ENCODE assay signal across 15 mouse cellular contexts in the genomic region with DNA sequence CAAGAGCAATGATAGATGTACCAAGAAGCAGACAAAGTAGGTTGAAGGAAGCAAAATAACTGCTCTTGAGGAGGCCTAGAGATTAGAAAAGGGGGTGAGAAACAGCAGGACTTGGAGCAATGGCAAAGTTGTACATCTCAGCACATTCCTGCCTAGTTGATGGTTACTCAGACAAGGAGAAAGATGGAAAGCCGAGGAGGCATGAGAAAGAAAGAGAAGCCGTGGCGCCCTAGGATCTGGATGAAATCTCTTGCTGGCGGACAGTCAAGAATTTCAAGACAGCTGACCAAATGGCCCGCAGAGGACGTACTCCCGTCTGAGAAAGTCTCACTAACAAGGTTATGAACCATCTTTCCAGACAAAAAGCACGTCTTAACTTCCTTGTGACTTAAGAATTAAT.
A peak's percentile ranks its signal among the peaks of the same experiment; 100 is the strongest.
DNase-seq lines count a peak whose midpoint lies in the region; ATAC-seq and TF ChIP-seq lines count a peak whose summit lies in the region.
"Had no signal": no experiment of that assay in that cellular context is flagged by ENCODE, and none has a peak within 500 bp of the region (broad histone marks: within the 10 kb centered on the region; RNA-seq: fewer than 3 reads in every experiment).

No protein-coding gene starts in this region.

- no peak overlapping the region for H3K4me3 ChIP-seq in left cerebral cortex, adult 2 months
- H3K4me3 ChIP-seq in embryonic facial prominence, embryonic 15.5 days (replicated peaks) = no peak overlapping the region
- H3K4me3 ChIP-seq in hindbrain, embryonic 14.5 days (replicated peaks; ENCODE audit: low read length) = no peak overlapping the region
- H3K4me3 ChIP-seq: heart, adult 2 months had no signal

- intact Hi-C loops in left cerebral cortex, adult 2 months (cut with DNase I) = loop anchor here (2.0 kb wide), 1 partner anchor 146 kb away; no protein-coding TSS in a partner anchor

- H3K27ac ChIP-seq in left cerebral cortex, adult 2 months = peak overlapping the region; percentile 78; the same call in 1 of the 2 replicates
- H3K27ac ChIP-seq in embryonic facial prominence, embryonic 15.5 days (replicated peaks) = 0 out of 2 replicates have a peak overlapping the region, but pooled peaks have one; percentile 34
- H3K27ac ChIP-seq in hindbrain, embryonic 14.5 days = no peak overlapping the region
- H3K27ac ChIP-seq: heart, adult 2 months; stomach, postnatal 0 days had no signal

- no peak overlapping the region for H3K4me2 ChIP-seq in embryonic facial prominence, embryonic 15.5 days (replicated peaks)
- H3K4me2 ChIP-seq in hindbrain, embryonic 14.5 days (replicated peaks) = no peak overlapping the region
- H3K4me2 ChIP-seq: liver, embryonic 11.5 days had no signal

- WGBS in embryonic facial prominence, embryonic 15.5 days = 75% methylated on average over 8 of the region's 8 CpGs
- WGBS in hindbrain, embryonic 14.5 days = 89% methylated on average over 8 of the region's 8 CpGs

- H3K4me1 ChIP-seq in embryonic facial prominence, embryonic 15.5 days = no peaks in the 10 kb centered on the region
- H3K4me1 ChIP-seq in hindbrain, embryonic 14.5 days (replicated peaks; ENCODE audit: control insufficient read depth, insufficient read depth, low read length) = no peaks in the 10 kb centered on the region

- no peak for TF ChIP-seq CTCF in left cerebral cortex, adult 2 months (IDR thresholded peaks at IDR 0.05)

- H3K9me3 ChIP-seq in embryonic facial prominence, embryonic 15.5 days (replicated peaks) = no peaks in the 10 kb centered on the region
- H3K9me3 ChIP-seq in hindbrain, embryonic 14.5 days (ENCODE audit: control insufficient read depth, low read length) = no peaks in the 10 kb centered on the region

- no peaks in the 10 kb centered on the region for H3K27me3 ChIP-seq in embryonic facial prominence, embryonic 15.5 days
- H3K27me3 ChIP-seq in hindbrain, embryonic 14.5 days (ENCODE audit: control insufficient read depth, insufficient read depth, low read length) = no peaks in the 10 kb centered on the region

- DNase-seq in cerebellum, adult 9-11 months = peak; percentile 7
- no peak for DNase-seq in left cerebral cortex, adult 2 months (ENCODE audit: extremely low spot score in 1 of 2, low spot score in 2 of 2)
- DNase-seq in left cerebral cortex, adult 8-10 months (ENCODE audit: low spot score in 2 of 2) = no peak
- peak; percentile 79 to 90 for DNase-seq in kidney, postnatal 36 days
- DNase-seq in hindbrain, embryonic 14.5 days (ENCODE audit: low spot score) = no peak
- no peak for DNase-seq in ovary, postnatal 14 days (ENCODE audit: low spot score)
- DNase-seq: B cell, adult 2 months; heart, adult 2 months; lung, postnatal 10 days; spleen, adult 18-20 months had no signal

- no peaks in the 10 kb centered on the region for H3K36me3 ChIP-seq in embryonic facial prominence, embryonic 15.5 days
- no peaks in the 10 kb centered on the region for H3K36me3 ChIP-seq in hindbrain, embryonic 14.5 days (replicated peaks; ENCODE audit: control insufficient read depth, insufficient read depth)

- H3K9ac ChIP-seq in embryonic facial prominence, embryonic 15.5 days = no peak overlapping the region
- H3K9ac ChIP-seq in hindbrain, embryonic 14.5 days = no peak overlapping the region

- ATAC-seq in cerebellum, adult (ENCODE audit: insufficient number of reproducible peaks, low FRiP score, low TSS enrichment) = no peak
- no peak for ATAC-seq in embryonic facial prominence, embryonic 15.5 days (ENCODE audit: insufficient number of reproducible peaks, low FRiP score, low TSS enrichment, low read depth)
- ATAC-seq in hindbrain, embryonic 14.5 days (ENCODE audit: low FRiP score) = no peak
- ATAC-seq: activated CD4-positive, CD25-positive, alpha-beta regulatory T cell, adult 4 months had no signal

Comparison
In these comparisons a context has a peak if more than half of its experiments do, and no peak if none do; other contexts are left out.
1. DNase-seq: peak in cerebellum, adult 9-11 months (single experiment) and kidney, postnatal 36 days (2 of 2); none in left cerebral cortex, adult 2 months (0 of 2), left cerebral cortex, adult 8-10 months (0 of 2), hindbrain, embryonic 14.5 days (single experiment) and ovary, postnatal 14 days (single experiment).